Mouse (Mus musculus) adrenal gland, postnatal 14 days (tissue): ENCODE data around the gene Astn2. TPM values are rescaled to one million over a fixed set of nuclear protein-coding genes. Genes with fewer than 3 reads are reported as not detected.

Experiments
- DNase-seq: peaks from one replicate; pipeline ENCODE4 v3.0.0; 2021; ENCODE audit warnings: mixed read lengths
- total RNA-seq: library from RNA; stranded (reverse); gene quantifications from 2 replicates; pipeline ENCODE4 v1.2.3, GENCODE M21; 2021

Astn2 gene
- total RNA-seq, 1 experiment from 2014 or later: 2.2 TPM

DNA sequence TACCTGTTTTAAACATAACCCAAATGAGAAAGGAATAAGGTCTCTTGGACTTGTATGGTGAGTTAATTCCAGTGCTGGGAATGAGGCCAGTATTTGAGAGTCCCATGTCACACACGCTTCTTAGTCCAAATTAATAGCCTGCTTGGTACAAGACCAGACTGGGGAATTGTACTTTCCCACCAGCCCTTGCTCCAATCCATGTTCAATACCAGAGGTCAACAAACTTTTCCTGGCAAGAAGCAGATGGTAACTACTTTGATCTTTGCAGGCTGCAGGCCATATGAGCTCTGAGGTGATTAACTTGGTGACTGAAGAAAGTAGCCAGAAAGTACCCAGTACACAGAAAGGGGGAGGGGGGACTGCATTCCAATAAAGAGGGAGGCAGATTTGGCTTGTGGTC is 91.7 kb downstream of the Astn2 start:
- no peak for DNase-seq

DNA sequence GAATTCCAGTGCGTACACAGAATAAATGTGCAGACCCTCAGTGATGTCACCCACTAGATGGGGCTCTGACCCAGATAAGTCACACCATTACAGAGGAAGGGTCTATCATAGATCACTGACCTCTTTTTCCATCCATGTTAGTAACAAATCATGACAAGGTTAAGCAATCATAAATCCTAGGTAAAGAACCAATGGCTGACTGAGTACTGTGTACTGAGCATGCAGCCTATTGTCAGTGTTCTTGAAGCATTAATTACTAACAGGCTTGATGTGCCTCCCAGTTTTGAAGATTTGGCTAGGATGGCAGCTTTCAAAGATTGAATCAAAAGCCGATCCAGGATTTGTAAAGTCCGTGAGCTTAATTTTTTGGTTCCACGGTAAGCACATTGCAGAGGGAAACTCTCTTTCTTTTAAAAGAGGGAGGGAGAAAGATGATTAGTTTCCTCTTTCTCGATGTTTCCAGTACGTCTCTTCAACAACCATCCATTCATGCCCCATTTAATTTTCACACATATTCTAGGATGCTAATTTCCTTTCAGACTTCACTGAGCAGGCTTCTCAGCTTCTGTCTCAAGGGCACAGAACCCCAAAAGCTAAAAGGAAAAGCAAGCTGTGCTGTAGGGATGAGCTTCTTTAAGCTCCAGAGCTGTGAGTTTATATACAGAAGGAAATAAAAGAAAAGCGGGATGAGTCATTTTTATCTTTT is 93.9 kb downstream of the Astn2 start:
- no peak for DNase-seq

DNA sequence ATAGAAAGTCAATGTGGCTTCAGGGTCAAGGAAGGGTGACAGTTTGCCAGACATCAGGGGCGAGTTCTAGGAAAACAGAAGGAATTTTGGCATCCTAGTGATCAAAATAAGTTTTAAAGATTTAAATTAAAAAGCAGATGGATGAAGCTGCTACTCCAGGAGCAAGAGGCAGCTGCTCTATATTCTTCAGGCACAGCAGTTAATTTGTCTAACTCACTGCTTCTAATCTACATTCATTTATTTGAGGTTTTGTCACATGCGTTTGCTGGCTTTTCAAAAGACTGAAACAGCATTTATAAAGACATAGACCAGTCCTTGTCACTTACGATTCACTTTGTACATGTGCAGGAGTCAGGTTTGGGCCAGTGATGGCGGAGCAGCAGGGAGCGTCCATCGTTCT is 98.0 kb downstream of the Astn2 start:
- DNase-seq: no peak

DNA sequence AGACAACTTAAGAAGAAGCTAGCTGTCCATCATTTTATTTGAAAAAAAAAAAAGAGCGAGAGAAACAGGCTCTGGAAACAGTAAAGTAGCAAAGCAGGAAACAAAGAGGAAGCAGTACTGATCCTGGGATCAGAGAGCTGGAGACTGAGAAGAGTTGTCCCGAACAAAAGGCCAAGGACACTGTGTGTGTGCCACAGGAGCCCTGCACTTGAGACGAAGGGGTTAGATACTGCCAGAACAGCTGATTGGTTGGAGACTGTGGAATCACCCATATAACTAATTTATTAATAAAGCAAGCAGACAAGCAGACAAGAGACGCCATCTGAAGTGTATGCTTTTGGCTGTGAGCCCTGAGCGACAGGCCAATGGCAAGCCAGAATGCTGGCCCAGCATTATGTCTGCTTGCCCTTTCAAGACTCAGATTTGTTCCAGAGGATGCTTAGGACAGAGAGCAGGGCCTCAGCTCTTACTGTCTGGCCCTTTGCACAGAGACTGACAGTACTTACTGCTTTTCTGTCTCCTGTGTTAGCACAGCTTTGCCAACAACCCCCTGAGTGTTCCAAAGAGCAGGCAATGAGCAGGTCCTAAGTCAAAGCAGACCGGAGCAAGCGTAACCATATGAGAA is 101.6 kb downstream of the Astn2 start:
- peak; percentile 6 for DNase-seq

DNA sequence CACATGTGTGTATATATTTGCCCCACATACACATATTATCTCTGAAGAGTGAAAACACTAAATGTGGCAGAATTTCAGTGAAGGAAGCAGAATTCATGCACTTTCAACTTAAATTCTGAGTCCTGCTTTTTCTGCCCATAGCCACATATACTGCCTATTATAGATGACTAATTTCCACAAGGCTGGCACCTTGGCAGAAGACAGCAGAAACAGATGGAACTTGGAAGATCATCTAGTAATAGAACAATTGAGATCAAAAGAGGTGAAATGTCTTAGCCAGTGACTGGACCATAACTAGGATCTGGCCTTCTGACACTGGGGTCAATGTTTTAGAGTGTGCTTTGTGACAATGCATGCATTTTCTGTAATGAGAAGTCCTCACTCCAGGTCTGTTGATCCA is 119.4 kb downstream of the Astn2 start:
- DNase-seq: no peak

DNA sequence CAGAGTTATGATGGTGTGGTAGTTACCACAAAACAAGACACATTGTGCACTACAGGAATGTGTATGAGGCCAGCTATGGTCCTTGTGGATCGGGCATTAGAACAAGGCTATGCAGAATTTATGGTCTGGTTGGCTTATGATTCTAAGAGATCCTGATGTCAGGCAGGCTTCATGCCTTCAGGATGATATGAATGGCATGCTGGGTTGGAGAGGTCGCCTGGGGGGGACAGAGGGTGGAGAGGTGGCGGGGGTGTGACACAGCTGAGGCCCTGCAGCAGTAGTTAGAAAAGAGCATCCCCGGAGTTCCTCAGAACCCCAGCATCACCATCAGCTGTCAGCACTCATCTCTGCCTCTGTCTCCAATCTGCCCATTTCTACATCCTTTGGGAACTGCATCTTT is 128.3 kb downstream of the Astn2 start:
- no peak for DNase-seq

DNA sequence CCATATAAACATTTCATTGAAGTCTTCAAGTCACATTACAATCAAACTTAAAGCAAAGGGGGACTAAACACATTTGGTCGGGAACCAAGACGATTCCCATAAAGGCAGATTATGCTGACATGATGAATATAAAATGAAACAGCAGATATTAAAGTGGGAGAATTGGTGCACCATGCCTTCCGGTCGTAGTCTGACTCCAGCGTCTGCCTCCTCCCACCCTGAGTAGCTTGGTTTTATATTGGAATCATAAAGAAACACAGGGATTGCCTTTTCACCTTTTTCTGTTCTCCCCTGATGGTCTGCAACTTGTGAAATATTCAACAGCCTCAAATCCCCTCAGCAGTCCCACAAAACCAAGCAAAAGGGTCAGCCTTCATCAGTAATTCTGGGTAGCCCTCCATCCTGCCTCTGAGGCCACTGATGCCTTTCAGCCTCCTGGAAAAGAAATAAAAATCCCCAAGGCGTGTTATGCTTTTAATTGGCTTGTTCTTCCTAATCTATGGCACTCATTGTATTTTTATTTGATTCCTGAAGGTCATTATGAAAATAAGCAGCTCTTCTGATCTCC is 132.8 kb downstream of the Astn2 start:
- no peak for DNase-seq

DNA sequence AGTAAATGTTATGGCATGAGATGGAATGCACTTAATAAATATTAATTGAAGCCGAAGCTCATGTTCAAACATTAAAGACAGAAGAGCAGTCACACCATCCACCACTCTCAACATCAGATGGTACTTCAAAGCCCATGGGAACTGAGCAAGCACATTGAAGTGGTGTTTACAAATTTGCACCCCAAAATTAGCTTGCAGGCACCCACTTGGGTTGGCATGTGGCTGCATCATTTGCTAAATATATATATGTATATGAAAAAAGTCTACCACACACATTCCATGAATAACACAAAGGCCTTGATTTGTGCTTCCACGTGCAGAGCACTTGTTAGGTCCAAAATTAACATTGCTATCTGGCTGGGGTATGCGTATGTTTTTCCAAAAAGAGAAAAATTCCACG is 140.4 kb downstream of the Astn2 start:
- no peak for DNase-seq

DNA sequence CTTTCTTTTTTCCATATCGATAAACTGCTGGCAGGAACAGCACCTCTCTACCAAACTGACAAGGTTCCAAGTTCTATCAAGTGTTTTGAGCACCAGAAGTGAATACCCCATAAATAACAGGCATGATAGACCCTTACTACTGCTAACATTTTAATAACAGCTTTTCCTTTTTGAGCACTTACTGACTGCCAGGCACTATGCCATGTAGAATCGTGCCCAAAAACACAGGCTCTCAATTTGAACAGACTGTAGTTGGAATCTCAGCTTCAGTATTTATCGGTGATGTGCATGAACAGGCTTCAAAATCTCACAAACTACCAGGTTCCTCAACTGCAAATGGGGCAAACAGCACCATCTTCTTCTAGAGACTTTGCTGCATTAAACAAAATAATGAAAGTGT is 143.1 kb downstream of the Astn2 start:
- DNase-seq: no peak

DNA sequence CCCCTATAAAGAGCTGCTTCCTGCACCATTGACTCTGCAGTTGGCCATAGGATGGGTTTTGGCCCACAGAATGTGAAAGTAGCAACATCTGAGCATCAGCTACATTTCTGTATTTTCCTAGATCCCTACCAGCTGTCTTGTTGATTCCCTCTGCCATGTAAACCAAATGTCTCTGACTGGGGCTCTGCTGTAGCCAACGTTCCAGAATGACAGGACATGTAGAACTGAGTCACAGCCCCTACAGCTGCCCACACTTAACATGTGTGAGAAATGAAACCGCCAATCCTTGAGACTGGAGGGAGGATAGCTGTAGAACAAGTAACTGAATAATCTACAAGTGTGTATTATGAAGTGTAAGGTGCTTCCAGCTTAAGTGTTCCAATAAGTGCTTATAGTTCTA is 145.5 kb downstream of the Astn2 start:
- no peak for DNase-seq

DNA sequence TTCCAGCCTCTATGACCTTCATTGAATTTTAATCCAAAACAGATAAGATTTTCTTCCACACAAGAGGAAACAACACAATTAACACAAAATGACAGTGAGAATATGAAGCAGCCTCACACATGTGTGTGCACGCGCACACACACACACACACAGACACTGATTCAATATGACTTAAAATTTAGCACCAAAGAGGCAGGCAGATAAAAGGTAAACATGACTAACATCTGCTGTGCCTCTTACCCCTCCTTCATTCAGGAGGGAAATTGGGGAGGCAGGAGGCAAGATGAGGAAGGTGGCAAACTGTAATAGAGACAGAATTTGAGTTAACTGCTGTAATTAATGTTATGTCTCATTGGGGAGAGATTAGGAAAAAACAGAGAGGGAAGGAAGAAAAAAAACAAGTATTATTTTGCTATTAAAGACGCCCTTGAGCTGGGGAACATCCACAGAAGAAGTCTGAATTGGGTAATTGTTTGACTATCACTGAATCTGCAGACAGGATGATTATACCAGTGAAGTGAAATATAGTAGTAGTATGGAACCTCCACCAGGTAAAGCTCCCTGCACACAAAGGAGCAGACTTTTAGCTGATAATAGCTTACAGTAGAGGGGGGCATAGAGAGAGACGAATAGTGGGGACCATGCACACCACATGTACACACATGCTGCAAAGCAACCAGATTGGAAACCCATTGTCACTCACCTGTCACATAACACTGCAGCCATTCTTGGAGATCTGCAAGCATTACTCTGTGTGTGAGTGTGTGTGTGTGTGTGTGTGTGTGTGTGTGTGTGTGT is 149.5 kb downstream of the Astn2 start:
- DNase-seq: no peak

DNA sequence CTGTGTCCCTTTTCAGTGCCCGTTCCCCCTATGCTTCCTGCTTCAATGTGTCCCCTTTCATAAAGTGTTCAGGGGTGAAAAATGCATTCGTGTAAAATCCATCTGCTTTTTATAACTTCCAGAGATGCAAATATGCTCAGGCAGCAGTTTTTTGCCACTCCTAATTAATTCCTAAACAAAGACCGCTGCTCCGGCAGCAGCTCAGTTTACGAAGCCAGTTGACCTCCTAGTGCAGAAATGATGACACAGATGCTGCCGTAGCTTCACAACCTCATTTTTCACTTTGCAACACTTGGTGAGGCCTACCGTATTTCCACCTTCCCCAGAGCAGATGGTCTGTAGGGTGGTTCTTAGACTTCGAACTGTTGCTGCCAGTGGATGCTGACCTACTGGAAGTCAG is 155.9 kb downstream of the Astn2 start:
- DNase-seq: no peak

DNA sequence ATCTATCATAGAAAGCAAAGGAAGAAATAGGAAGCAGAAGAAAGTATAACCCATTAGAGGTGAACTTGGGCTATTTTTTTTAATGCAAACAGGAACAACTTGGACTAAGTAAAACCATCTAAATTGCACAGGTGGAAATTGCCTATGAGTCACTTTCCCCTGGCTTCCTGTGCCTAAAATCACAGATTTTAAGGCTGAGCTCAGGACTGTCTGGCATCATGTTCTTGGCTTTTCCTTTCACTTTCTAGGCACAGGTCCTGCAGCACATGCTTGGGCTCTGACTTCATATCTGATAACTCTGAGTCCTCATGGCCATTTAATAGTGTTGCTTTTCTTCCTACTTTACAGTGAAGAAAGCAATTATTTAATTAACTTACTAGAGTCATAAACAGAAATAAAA is 161.7 kb downstream of the Astn2 start:
- no peak for DNase-seq

DNA sequence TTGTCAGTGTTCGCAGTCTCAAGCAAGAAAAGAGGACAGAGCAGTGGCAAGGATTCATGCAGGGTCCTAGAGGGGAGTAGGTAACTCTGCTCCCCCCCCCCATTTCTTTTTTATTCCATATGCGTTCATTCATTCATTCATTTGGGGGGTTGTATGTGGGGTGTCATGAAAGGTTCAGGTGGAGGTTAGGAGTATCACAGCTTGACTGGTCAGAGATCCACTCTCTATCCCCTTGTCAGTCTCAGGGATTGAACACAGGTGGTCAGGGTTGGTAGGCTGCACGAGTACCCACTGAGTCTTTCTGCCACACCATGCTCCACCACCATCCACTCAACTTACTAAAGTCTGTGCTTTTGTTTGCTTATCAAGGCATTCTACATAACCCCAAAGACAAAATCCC is 171.6 kb downstream of the Astn2 start:
- DNase-seq: no peak

DNA sequence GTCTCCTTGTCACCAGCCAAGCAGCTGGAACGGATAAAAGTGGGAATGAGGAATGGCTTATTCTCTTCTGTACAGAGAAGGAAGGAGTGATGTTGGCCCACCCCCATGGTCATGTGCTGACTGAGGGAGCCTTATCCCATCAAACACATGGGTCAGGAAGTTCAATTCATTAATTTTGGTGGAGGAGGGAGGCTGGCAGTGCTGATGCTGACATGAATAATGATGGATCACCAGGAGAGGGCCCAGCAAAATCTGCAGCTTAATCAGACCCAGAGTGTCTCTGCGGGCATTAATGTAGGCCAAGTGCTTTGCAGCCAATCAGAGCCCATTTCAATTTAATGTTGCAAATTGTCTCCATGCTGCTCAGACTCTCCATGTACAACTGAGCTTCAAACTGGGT is 172.1 kb downstream of the Astn2 start:
- DNase-seq: no peak

DNA sequence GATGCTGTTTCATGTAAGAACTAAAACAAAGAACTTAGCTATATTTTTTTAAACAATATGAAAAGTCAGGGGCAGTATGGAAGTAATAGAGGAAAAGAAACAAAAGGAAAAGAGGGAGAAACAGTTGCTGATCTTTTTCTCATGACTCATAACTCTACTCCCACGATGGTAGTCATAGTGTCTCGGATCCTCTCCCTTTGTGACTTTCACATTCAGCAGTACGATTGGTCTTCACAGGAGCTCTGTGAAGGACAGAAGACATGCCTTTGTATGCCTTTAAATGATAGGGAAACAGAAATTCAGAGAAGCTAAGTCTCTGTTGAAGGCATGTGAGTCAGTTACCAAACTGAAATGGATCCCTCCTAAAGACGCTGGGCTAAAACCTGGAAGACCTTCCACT is 173.7 kb downstream of the Astn2 start:
- no peak for DNase-seq

DNA sequence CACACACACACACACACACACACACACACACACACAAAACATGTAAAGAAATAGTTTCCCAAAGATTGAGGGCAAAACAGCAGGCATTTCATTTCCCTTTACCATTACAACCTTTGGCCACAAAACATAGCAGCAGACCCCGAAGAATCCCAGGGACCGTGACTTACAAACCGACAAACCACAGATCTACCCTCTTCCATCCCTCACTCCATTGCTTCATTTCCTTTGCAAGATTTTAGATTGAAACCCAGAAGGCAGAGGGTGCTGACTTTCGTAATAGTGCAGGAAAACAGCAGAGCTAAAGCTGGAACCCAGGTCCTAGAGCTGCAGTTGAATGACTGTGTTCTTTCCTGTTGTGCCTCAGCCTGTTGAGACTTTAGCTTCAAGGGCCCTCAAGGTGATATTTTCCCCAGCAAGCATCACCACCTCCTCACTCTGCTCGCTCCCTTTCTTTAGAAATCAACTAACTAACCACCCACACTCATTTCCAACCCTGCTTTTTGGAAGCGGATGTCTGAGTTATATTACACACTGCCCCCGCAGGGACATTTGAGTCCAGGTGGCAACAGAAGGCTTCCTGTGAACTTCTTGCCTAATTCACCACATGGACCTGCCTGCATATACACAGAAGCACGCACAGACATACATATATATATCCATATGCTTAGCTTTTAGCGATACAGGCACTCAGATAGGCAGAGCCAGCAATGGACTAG is 181.7 kb downstream of the Astn2 start:
- DNase-seq: no peak

DNA sequence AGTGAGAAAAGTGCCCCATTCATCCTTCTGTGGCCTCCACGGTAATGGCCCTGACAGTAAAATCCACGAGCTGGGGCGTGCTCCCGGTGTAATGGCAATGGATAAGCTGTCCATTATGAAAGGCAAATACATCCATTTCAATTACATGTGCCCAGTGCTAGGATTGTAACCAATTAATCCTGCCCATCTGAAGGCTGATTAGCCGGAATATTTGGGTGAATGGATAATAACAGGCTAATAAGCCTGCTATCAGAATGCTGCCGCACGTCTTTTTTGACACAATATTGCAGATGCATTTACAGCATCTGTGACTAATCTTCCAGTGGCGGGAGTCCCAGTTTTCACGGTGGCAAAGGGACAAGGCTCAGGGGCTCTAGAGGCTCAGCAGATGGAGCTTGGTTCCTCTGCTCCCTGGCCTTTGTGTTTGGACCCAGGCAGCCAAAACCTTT is 189.2 kb downstream of the Astn2 start:
- DNase-seq: no peak

DNA sequence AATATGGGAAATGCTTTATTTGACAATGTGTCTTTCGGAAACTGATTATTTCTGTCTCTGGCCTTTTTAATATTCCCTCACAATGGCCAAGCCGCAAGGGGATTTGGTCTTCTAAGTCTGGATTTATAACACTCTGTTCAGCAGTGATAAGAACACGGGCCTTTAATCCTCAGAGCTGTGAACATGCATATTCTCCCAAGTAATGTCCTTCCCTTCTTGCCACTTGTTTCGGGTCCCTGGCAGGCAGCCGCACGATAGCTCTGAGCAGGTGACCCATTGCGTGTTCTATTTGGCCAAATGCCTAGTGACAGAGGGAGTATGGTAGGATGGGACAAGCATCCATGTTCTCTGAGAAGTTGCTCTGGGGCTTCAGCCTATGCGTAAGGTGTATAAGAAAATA is 214.8 kb downstream of the Astn2 start:
- DNase-seq: no peak

DNA sequence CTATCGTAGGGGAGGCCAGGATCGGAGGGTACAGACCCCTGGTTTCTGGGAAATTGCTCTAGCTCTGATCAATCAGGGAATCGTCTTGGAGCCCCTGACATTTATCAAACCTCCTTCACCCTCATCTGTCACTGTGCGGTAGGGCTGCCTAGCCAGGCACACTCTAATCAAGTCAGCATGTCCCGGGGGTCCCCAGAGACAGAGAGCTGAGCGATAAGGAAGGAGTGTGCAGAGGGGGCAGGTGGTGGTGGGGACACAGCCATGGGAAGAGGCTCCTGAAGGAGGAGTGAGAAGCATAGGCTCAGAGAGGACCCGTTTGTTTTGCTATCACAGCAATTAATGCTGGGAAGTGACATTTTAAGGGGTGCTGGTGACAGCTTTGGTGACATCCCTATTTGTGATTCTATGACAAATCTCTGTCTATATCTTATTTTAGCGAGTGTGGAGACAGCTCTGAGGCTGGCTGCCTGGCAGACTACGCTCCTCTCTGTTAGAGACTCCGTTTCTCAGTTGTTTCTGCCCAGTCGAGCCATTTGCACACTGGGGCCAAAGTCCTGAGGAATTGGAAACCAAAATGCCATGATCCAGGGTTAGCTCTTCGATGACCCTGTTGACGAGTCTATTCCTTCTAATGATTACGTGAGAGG is 228.4 kb downstream of the Astn2 start:
- no peak for DNase-seq

DNA sequence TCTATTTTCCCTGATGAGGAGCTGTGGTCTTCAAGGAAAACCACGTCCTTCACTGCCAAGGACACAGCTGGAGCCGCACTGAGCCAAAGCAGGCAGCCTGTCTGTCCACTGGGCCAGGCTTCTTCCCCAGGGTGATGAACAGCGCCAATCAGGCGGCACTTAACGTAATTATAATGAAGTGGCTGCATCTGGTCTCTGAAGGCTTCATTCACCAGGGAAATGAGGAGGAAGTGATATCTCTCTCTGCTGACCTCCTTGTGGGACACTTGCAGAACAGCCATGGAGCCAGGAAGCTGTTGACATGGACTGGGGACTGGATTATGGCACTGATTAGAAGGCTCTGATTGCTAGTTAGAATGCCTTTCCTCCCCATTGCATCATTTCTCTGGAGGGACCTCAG is 232.8 kb downstream of the Astn2 start:
- peak; percentile 15 for DNase-seq

DNA sequence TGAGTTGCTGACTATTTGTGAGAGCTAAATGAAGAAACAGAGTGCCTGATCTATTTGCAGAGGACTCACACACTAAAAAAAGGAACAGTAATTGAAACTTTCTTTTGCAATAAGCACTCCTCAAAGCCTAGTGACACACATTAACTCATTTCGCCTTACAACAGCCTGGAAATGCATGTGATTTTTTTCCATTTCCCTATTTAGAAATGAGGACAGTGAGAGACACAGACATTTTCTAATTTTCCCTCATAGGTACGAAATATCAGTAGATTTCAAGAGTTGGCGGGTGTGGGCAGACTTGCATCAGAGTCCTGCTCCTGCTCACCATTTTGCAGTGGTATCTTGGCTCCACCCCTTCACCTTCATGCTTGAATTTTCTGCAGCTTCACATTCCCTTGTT is 233.6 kb downstream of the Astn2 start:
- no peak for DNase-seq
